Mouse (Mus musculus) embryonic fibroblast, embryonic 13.5 days (primary cell): ENCODE results near the gene C530008M17Rik.

Experiments used
- CTCF ChIP-seq: IDR thresholded peaks from 2 replicates; pipeline ENCODE4 v1.5.1; 2011; ENCODE audit warnings: mild to moderate bottlenecking, control low read depth, low read length, moderate library complexity, borderline replicate concordance; ENCODE audit not compliant: insufficient read depth
- POLR2A ChIP-seq: IDR thresholded peaks from 2 replicates; pipeline ENCODE4 v1.6.1; 2011; ENCODE audit warnings: low read depth, mild to moderate bottlenecking, control low read depth, low read length, moderate library complexity

DNA sequence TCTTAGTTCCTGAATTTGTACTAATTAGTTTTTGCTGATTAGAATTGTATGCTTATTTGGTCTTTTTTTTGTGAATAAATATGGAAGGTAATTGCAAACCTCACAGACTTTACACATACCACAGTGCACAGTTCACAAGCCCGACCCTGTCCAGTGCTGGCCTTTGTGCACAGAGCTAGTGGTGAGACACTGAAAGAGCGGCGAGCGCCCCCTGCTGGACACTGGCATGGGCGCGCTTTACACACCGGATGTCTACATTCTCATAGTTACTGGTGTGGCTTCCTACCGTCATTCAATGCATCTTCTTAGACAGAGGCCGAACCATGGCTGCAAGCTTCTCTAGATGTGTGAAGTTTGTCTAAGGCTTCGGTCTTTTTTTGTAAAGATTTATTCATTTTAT is 197.2 kb downstream of the C530008M17Rik start:
- no peak for TF ChIP-seq POLR2A
- TF ChIP-seq CTCF: peak; percentile 89
